Mouse (Mus musculus): ENCODE measurements at regions not wholly inside any gene's neighbourhood (a gene's known extent, or its start where the extent isn't known, plus 50 kb on each side); places are given as distances from the start of the nearest gene placed in this dataset.

DNA sequence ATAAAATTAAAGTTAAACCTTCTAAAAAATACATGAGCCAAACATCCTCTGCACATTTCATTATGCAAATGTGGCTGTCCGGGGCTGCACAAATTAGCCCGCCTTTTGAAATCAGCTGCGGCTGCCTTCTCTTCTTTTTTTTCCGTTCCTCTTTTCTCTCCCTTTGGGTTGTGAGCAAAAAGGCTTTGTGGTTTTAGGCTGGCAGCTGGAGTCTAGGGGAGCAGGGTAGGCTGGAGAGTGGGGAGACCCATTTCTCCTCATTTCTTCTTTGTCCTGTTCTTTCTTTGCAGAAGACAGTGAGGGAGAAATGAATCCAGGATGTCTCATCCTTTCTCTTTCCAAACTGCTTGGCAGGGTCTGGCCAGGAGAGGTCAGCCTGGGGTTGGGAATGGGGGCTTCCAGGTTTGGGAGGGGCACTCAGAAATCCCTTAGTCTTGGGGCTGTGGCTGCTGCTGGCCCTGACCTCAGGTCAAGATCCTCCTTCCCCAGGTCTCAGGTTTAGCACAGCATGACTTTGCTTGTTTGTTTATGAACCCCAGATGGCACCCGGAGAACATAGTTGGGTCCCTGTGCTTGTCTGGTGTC is 163.2 kb upstream of the 4931429L15Rik start:
- Histone ChIP-seq H3K36me3 (ENCODE audit: control insufficient read depth, insufficient read depth, low read length) (no peaks in the 10 kb centered on the region), H3K4me1 (ENCODE audit: control insufficient read depth, insufficient read depth, low read length) (no peaks in the 10 kb centered on the region; the same call in 1 of the 2 replicates), H3K9ac (ENCODE audit: low read length) (no peak overlapping the region), H3K27ac (ENCODE audit: low read length) (no peak overlapping the region), H3K9me3 (replicated peaks; ENCODE audit: control insufficient read depth, low read length) (no peaks in the 10 kb centered on the region), H3K4me2 (ENCODE audit: low read depth, low read length) (no peak overlapping the region), H3K27me3 (ENCODE audit: control insufficient read depth, insufficient read depth, low read length) (no peaks in the 10 kb centered on the region), H3K4me3 (replicated peaks; ENCODE audit: low read length) (no peak overlapping the region)
- no peak for ATAC-seq (ENCODE audit: insufficient read depth, low FRiP score)
- whole genome bisulfite sequencing, result 63% methylated on average over 5 of the region's 5 CpGs

DNA sequence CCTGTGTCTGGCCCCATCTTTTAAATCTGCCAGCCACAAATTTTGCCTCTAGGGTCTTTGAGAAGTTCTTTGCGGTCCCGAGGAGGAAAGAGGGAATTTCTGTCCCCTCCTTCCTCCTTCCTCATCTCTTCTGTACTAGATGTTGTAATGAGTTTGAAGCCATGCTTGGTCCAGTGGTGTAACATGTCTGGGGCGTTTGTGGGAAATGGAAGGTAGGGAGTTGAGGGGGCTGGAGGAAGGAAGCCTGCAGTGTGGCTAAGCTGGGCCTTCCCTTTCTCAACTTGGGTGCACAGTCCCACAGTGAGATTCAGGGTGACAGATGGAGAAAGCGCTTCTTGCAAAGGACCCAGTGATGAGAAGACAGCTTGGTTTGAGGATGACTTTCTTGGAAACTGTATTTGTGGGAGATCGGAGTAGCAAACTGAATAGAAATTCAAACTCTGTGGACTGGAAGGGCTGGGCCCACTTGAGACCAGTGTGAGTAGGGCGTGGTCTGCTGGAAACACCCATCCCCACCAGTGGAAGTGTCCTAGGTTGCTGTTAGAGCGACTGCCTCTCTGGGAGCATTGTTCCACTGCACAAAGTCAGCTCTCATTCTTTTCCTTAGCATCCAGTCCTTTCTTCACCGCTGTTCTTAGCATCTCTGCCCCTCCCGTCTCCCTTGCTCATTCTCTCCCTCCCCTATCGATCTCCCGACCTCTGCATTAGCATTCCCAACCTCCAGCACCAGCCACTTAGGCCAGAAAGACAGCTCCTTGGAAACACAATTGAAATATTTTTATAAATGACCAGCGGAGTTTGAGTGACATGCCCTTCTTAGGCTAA is 162.5 kb upstream of the 4931429L15Rik start:
- H3K4me1 ChIP-seq (ENCODE audit: control insufficient read depth, insufficient read depth, low read length), result no peaks in the 10 kb centered on the region; the same call in 1 of the 2 replicates
- no peaks in the 10 kb centered on the region for H3K9me3 ChIP-seq (replicated peaks; ENCODE audit: control insufficient read depth, low read length)
- no peak overlapping the region for H3K4me3 ChIP-seq (replicated peaks; ENCODE audit: low read length)
- H3K9ac ChIP-seq (ENCODE audit: low read length), result no peak overlapping the region
- no peaks in the 10 kb centered on the region for H3K27me3 ChIP-seq (ENCODE audit: control insufficient read depth, insufficient read depth, low read length)
- H3K36me3 ChIP-seq (ENCODE audit: control insufficient read depth, insufficient read depth, low read length), result no peaks in the 10 kb centered on the region
- H3K27ac ChIP-seq (ENCODE audit: low read length), result no peak overlapping the region
- WGBS, result 62% methylated on average over 12 of the region's 12 CpGs
- ATAC-seq (ENCODE audit: insufficient read depth, low FRiP score), result no peak
- no peak overlapping the region for H3K4me2 ChIP-seq (ENCODE audit: low read depth, low read length)

DNA sequence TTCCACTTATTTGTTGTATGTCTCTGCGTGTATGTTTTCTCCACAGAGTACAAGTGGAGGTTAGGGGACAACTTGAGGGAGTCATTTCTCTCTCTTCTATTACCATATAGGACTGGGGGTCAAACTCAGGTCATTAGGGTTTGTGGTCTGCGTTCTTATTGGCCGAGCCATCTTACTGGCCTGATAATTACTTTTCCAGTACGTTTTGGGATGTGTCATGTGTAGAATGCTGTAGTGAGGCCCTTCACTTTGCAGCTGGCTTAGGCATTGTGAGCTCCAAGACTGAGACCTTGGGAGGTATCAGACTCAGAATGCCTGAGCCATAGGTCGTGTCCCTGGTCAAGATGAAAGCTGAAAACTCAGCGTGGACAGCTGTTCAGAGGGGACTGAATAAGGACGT is 161.7 kb upstream of the 4931429L15Rik start:
- no peak for ATAC-seq (ENCODE audit: insufficient read depth, low FRiP score)
- WGBS, result 58% methylated on average over 7 of the region's 7 CpGs
- Histone ChIP-seq H3K9me3 (replicated peaks; ENCODE audit: control insufficient read depth, low read length) (no peaks in the 10 kb centered on the region), H3K36me3 (ENCODE audit: control insufficient read depth, insufficient read depth, low read length) (no peaks in the 10 kb centered on the region), H3K9ac (ENCODE audit: low read length) (no peak overlapping the region), H3K4me3 (replicated peaks; ENCODE audit: low read length) (no peak overlapping the region), H3K4me1 (ENCODE audit: control insufficient read depth, insufficient read depth, low read length) (no peaks in the 10 kb centered on the region; the same call in 1 of the 2 replicates), H3K4me2 (ENCODE audit: low read depth, low read length) (no peak overlapping the region), H3K27me3 (ENCODE audit: control insufficient read depth, insufficient read depth, low read length) (no peaks in the 10 kb centered on the region), H3K27ac (ENCODE audit: low read length) (no peak overlapping the region)

DNA sequence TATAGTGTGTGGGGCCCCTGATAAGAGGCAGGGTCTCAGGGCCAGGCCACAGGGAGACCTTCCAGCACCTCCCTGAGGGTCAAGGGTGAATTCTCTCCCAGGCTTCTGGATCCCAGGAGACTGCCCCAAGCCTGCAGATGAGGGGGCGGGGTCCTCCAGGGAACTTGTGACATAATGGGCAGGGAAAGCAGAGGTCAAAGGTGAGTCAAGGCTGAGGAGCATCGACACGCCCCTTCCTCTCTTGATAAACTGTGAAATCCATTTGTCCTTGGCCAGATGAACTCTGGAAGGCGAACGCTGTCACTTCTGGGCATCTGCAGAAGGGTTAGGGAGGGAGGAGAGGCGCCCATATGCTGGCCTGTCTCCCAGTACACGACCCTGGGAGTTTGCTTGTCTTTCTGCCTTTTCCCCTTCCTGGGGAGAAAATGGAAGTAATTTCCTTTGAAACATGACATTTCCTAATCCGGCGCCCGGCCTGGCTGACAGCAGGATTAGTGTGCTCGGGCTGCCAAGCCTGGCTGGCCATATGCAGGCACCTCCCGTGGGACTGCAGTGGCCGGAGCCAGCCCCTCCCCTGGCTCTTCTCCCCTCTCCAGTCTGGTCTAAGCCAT is 160.4 kb upstream of the 4931429L15Rik start:
- Histone ChIP-seq H3K4me1 (ENCODE audit: control insufficient read depth, insufficient read depth, low read length) (no peaks in the 10 kb centered on the region; the same call in 1 of the 2 replicates), H3K27ac (ENCODE audit: low read length) (no peak overlapping the region), H3K4me3 (replicated peaks; ENCODE audit: low read length) (no peak overlapping the region), H3K9me3 (replicated peaks; ENCODE audit: control insufficient read depth, low read length) (no peaks in the 10 kb centered on the region), H3K27me3 (ENCODE audit: control insufficient read depth, insufficient read depth, low read length) (no peaks in the 10 kb centered on the region), H3K9ac (ENCODE audit: low read length) (no peak overlapping the region), H3K36me3 (ENCODE audit: control insufficient read depth, insufficient read depth, low read length) (no peaks in the 10 kb centered on the region), H3K4me2 (ENCODE audit: low read depth, low read length) (no peak overlapping the region)
- ATAC-seq (ENCODE audit: insufficient read depth, low FRiP score), result no peak
- WGBS, result 11% methylated on average over 13 of the region's 13 CpGs

DNA sequence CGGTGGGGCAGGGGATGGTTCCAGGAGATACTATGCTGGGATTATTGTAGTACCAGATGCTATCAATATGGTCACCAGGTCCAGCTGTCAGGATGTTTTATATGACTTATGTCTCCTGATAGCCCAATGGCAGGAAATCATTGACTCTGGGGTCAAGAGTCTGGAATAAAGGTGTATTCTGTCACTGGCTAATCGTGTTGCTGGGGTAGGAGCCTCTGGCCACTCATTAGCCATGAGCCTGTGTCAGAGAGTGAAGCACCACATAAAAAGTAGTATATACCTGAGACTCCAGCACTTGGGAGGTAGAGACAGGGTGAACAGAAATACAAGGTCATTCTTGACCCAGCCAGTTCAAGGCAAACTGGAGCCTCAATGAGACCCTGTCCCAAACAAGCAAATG is 158.8 kb upstream of the 4931429L15Rik start:
- Histone ChIP-seq H3K4me1 (ENCODE audit: control insufficient read depth, insufficient read depth, low read length) (no peaks in the 10 kb centered on the region; the same call in 1 of the 2 replicates), H3K9me3 (replicated peaks; ENCODE audit: control insufficient read depth, low read length) (no peaks in the 10 kb centered on the region), H3K27ac (ENCODE audit: low read length) (no peak overlapping the region), H3K36me3 (ENCODE audit: control insufficient read depth, insufficient read depth, low read length) (no peaks in the 10 kb centered on the region), H3K9ac (ENCODE audit: low read length) (no peak overlapping the region), H3K4me3 (replicated peaks; ENCODE audit: low read length) (no peak overlapping the region), H3K4me2 (ENCODE audit: low read depth, low read length) (no peak overlapping the region), H3K27me3 (ENCODE audit: control insufficient read depth, insufficient read depth, low read length) (no peaks in the 10 kb centered on the region)
- WGBS, result 42% methylated on average over 2 of the region's 2 CpGs
- no peak for ATAC-seq (ENCODE audit: insufficient read depth, low FRiP score)

DNA sequence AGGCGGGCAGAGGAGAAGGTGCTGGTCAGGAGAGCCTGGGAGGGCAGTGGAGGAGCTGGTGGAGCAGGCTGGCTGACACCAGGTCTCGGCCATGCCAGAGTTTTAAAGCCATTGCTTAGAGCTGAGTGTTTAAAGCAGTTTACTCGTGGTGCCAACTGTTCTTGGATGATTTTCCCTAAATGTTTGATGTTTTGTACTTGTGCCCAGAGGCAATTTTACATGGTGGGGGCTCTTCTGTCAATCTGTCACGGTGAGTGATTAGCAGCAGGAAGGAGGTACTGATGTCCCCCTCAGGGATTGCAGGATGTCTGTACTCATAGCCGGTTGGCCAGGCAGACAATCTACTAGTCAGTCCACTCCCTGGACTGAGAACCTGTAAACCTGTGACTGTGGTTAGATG is 156.7 kb upstream of the 4931429L15Rik start:
- Histone ChIP-seq H3K36me3 (ENCODE audit: control insufficient read depth, insufficient read depth, low read length) (no peaks in the 10 kb centered on the region), H3K4me1 (ENCODE audit: control insufficient read depth, insufficient read depth, low read length) (no peaks in the 10 kb centered on the region; the same call in 1 of the 2 replicates), H3K9me3 (replicated peaks; ENCODE audit: control insufficient read depth, low read length) (no peaks in the 10 kb centered on the region), H3K27ac (ENCODE audit: low read length) (no peak overlapping the region), H3K9ac (ENCODE audit: low read length) (no peak overlapping the region), H3K4me3 (replicated peaks; ENCODE audit: low read length) (no peak overlapping the region), H3K27me3 (ENCODE audit: control insufficient read depth, insufficient read depth, low read length) (no peaks in the 10 kb centered on the region), H3K4me2 (ENCODE audit: low read depth, low read length) (no peak overlapping the region)
- 69% methylated on average over 5 of the region's 5 CpGs for WGBS
- no peak for ATAC-seq (ENCODE audit: insufficient read depth, low FRiP score)

DNA sequence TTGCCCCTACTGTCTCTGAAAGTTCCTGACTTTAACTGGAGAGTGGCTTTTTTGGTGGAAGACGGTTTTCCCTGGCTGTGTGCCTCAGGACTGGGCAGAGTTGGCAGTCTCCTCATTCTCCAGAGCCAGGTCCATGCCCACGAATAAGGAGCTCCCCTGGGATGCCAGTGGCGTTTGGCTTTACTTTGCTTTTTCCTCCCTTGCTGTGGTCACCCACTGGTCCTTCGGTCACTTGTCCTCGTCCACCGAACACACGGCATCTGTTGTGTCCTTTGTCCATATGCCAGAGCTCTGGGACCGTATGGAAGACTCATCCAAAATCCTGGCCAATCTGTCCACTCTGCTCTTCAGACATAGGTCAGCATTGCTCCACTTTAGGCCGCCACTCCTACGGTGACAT is 153.9 kb upstream of the 4931429L15Rik start:
- no peak overlapping the region for H3K27ac ChIP-seq (ENCODE audit: low read length)

DNA sequence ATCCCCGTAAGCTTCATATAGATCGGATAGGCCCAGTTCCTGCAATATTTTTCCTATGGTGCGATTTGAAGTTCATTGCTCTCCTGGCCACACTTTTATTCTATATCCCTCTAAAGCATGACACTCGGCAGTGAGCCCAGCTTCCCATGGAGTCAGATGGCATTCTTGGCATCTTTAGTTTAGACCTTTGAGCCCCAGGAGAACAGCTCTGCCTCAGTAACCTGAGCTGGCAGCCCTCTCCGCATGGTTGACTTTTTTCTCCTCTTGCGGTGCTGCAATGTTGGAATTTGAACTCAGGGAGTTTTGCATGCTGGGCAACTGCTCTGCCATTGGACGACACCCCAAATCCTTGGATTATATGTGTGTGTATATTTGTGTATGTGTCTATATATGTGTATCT is 149.7 kb upstream of the 4931429L15Rik start:
- H3K4me2 ChIP-seq (ENCODE audit: low read depth, low read length), result no peak overlapping the region
- no peak overlapping the region for H3K27ac ChIP-seq (ENCODE audit: low read length)
- no peaks in the 10 kb centered on the region for H3K4me1 ChIP-seq (ENCODE audit: control insufficient read depth, insufficient read depth, low read length)
- 86% methylated on average over 7 of the region's 7 CpGs for WGBS
- no peaks in the 10 kb centered on the region for H3K36me3 ChIP-seq (ENCODE audit: control insufficient read depth, insufficient read depth, low read length)
- no peaks in the 10 kb centered on the region for H3K9me3 ChIP-seq (replicated peaks; ENCODE audit: control insufficient read depth, low read length)
- no peak for ATAC-seq (ENCODE audit: insufficient read depth, low FRiP score)
- H3K4me3 ChIP-seq (replicated peaks; ENCODE audit: low read length), result no peak overlapping the region
- no peaks in the 10 kb centered on the region for H3K27me3 ChIP-seq (ENCODE audit: control insufficient read depth, insufficient read depth, low read length)
- H3K9ac ChIP-seq (ENCODE audit: low read length), result no peak overlapping the region

More for the DNA sequence above, 153.9 kb upstream of the 4931429L15Rik start:
- Histone ChIP-seq H3K9me3 (replicated peaks; ENCODE audit: control insufficient read depth, low read length) (no peaks in the 10 kb centered on the region), H3K27me3 (ENCODE audit: control insufficient read depth, insufficient read depth, low read length) (no peaks in the 10 kb centered on the region), H3K4me3 (replicated peaks; ENCODE audit: low read length) (no peak overlapping the region), H3K4me1 (ENCODE audit: control insufficient read depth, insufficient read depth, low read length) (no peaks in the 10 kb centered on the region), H3K4me2 (ENCODE audit: low read depth, low read length) (no peak overlapping the region), H3K9ac (ENCODE audit: low read length) (no peak overlapping the region), H3K36me3 (ENCODE audit: control insufficient read depth, insufficient read depth, low read length) (no peaks in the 10 kb centered on the region)
- ATAC-seq (ENCODE audit: insufficient read depth, low FRiP score), result no peak
- WGBS, result 85% methylated on average over 10 of the region's 10 CpGs

DNA sequence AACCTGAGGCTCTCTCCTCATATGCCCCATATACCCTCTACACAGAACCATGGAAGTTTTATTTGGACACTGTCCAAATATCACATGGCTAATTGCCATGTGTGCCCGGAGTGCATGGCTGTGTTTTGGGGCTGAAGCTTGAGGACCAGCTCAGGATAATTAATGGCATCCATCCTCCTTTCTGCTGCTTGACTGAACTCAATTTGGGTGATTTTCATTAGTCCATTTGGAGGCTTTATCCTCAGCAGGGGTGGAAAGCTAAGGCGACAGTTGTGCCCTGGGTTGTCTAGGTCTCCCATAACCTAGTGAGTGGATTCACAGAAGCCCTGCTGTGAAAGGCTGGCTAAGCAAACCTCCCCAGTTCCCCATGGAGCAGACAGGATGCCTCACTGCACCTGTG is 148.5 kb upstream of the 4931429L15Rik start:
- Histone ChIP-seq H3K9ac (ENCODE audit: low read length) (no peak overlapping the region), H3K4me1 (ENCODE audit: control insufficient read depth, insufficient read depth, low read length) (no peaks in the 10 kb centered on the region), H3K27me3 (ENCODE audit: control insufficient read depth, insufficient read depth, low read length) (no peaks in the 10 kb centered on the region), H3K36me3 (ENCODE audit: control insufficient read depth, insufficient read depth, low read length) (no peaks in the 10 kb centered on the region), H3K4me3 (replicated peaks; ENCODE audit: low read length) (no peak overlapping the region), H3K4me2 (ENCODE audit: low read depth, low read length) (no peak overlapping the region), H3K9me3 (replicated peaks; ENCODE audit: control insufficient read depth, low read length) (no peaks in the 10 kb centered on the region), H3K27ac (ENCODE audit: low read length) (no peak overlapping the region)
- ATAC-seq (ENCODE audit: insufficient read depth, low FRiP score), result no peak
- 50% methylated on average over 2 of the region's 2 CpGs for WGBS
